Mouse (Mus musculus) hindbrain, postnatal 0 days (tissue): ENCODE data around the gene A930033H14Rik. TPM values are rescaled to one million over a fixed set of nuclear protein-coding genes. Genes with fewer than 3 reads are reported as not detected.
A peak's percentile ranks its signal among the peaks of the same experiment; 100 is the strongest.

Source experiments
- ATAC-seq: fragments of 200-750 bp; cut with Nextera tagmentation; 2 replicates; pipeline ENCODE4 v1.8.0; 2017; ENCODE audit warnings: mild to moderate bottlenecking, moderate TSS enrichment, moderate library complexity
- DNase-seq: peaks from one replicate; pipeline ENCODE4 v3.0.0-alpha.2; 2015; ENCODE audit warnings: low spot score
- H3K27ac ChIP-seq: fragments of 300-500 bp; sonication (generic); 2 replicates; pipeline ENCODE4 v1.5.1; 2014; ENCODE audit warnings: mild to moderate bottlenecking
- H3K27me3 ChIP-seq: fragments of 300-500 bp; sonication (generic); 2 replicates; pipeline ENCODE4 v1.6.1; 2014; ENCODE audit warnings: low read length, mixed read lengths; ENCODE audit not compliant: insufficient read depth
- H3K36me3 ChIP-seq: fragments of 300-500 bp; sonication (generic); 2 replicates; pipeline ENCODE4 v1.6.1; 2014; ENCODE audit warnings: low read length, mixed read lengths; ENCODE audit not compliant: insufficient read depth
- H3K4me1 ChIP-seq: fragments of 300-500 bp; sonication (generic); 2 replicates; pipeline ENCODE4 v1.6.1; 2014; ENCODE audit warnings: antibody characterized with exemption, low read length, mixed read lengths; ENCODE audit not compliant: insufficient read depth
- H3K4me2 ChIP-seq: fragments of 300-500 bp; sonication (generic); 2 replicates; pipeline ENCODE4 v1.6.1; 2014; ENCODE audit warnings: low read depth, mild to moderate bottlenecking, low read length, moderate library complexity, mixed read lengths
- H3K4me3 ChIP-seq: fragments of 300-500 bp; sonication (generic); 2 replicates; pipeline ENCODE4 v1.5.1; 2014; ENCODE audit warnings: low read length
- H3K9ac ChIP-seq: fragments of 300-500 bp; sonication (generic); replicated peaks from 2 replicates; pipeline ENCODE4 v1.6.1; 2014; ENCODE audit warnings: mild to moderate bottlenecking, low read length, moderate library complexity, mixed read lengths
- H3K9me3 ChIP-seq: fragments of 300-500 bp; sonication (generic); 2 replicates; pipeline ENCODE4 v1.6.1; 2016; ENCODE audit warnings: low read length, mixed read lengths
- CTCF ChIP-seq: IDR thresholded peaks from 2 replicates; pipeline ENCODE4 v1.5.1; 2016; ENCODE audit warnings: antibody characterized with exemption, control low read depth, low read depth
- WGBS: fragments of 180-500 bp; shearing (Covaris S2); extraction: QIAGEN DNeasy Blood & Tissue Kit; methylation state at CpG from one replicate; pipeline ENCODE4 v1.1.7; 2014; 5-methylcytosine and 5-hydroxymethylcytosine counted together
- polyA plus RNA-seq: library from polyadenylated mRNA; unstranded; fragments of >200 nt; fragmentation: Nextera tagmentation; extraction: Ambion mirVana; gene quantifications from 2 replicates; pipeline ENCODE4 v1.2.1, GENCODE M21; 2015
- total RNA-seq: library from RNA; depleted of rRNA; stranded (reverse); fragments of >200 nt; gene quantifications from 2 replicates; pipeline ENCODE4 v1.2.3, GENCODE M21; 2014

The A930033H14Rik gene
- total and polyA plus RNA-seq, 2 experiments from 2014 or later = 0.47 to 1.4 TPM

DNA sequence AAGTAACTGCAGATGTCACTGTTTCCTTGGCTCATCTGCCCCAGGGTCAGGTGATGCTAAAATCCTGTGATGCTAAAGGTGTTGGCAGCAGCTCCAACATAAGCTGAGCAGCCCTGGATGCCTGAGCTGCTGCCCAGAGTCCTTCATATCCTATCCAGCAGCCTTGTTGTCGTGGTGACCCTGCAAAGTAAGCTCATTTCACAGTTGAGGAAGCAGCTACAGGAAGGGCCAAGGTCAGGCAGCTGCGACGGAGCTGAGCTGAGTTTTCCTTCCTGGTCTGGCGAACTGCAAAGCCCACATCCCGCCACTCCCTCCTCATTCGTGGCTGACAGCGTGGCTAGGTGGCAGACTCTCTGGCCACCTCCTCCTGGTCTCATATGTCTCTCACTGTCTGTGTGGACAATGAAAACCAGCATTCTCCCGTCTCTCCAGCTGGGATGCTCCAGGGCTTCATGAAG, 41.5 kb upstream of the A930033H14Rik start:
- peaks cover 9% of the 10 kb centered on the region for H3K4me1 ChIP-seq
- peak overlapping the region; percentile 45; the same call in 1 of the 2 replicates for H3K27ac ChIP-seq
- H3K4me2 ChIP-seq = peak overlapping the region; percentile 8; the same call in 1 of the 2 replicates
- no peaks in the 10 kb centered on the region for H3K27me3 ChIP-seq
- peak; percentile 89 for ATAC-seq
- no peak for TF ChIP-seq CTCF
- peak; percentile 60 for DNase-seq
- H3K36me3 ChIP-seq = peaks cover 7% of the 10 kb centered on the region
- 6% methylated on average over 8 of the region's 8 CpGs for WGBS
- no peak overlapping the region for H3K4me3 ChIP-seq
- no peaks in the 10 kb centered on the region for H3K9me3 ChIP-seq
- no peak overlapping the region for H3K9ac ChIP-seq

DNA sequence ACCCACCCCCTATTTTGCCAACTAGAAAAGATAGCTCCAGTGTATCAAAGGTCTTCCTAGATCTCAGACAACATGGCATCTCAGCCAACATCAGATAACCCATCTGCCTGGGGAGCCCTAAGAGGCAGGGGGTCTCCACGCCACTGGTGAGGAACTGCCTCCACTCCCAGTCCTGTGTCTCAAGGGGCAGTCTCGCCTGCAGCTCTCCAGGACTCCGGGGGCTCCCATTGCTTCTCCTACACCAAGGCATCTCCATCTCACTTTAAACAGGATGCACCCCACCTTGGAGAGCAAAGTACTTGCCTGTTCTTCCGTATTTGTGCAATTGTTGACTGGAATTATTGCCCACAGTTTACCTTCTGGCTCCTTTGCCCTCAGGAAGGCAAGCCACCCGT, 40.8 kb upstream of the A930033H14Rik start:
- 65% methylated on average over 5 of the region's 5 CpGs for WGBS
- no peak for DNase-seq
- no peak overlapping the region for H3K4me2 ChIP-seq

DNA sequence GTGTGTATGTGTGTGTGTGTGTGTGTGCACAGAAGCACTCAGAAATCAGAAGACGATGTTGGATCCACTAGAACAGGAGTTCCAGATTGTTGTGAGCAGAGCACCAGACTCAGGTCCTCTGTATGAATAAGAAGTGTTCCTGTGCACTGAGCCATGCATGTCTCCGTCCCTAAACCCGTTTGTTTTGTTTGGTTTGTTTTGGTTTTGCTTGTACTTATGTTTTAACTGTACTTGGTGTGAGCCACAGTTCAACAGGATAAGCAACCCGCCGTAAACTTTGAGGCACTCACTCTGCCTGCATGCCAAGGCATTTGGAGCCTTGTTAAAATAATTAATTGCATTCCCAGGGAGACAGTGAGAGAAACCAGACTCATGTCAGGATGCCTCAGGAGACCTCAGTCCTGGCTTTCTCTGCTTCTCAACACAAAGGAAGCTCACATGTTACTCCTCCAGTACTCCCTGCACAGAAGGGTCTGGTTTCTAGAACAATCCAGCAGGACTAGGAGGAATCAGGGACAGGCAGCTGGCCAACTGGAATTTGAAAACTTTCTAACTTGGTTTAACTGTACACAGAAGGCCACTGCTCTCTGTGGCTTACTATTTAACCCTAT, 40.3 kb upstream of the A930033H14Rik start:
- Histone ChIP-seq H3K4me2 (no peak overlapping the region), H3K27me3 (no peaks in the 10 kb centered on the region), H3K27ac (peak overlapping the region; percentile 45; the same call in 1 of the 2 replicates), H3K4me3 (no peak overlapping the region), H3K9me3 (no peaks in the 10 kb centered on the region), H3K4me1 (peaks cover 9% of the 10 kb centered on the region), H3K9ac (no peak overlapping the region), H3K36me3 (peaks cover 7% of the 10 kb centered on the region)
- WGBS = 32% methylated on average over 5 of the region's 5 CpGs
- TF ChIP-seq CTCF = no peak
- ATAC-seq = no peak
- DNase-seq = no peak

More for the DNA sequence above, 40.8 kb upstream of the A930033H14Rik start:
- Histone ChIP-seq H3K27ac (peak overlapping the region; percentile 45; the same call in 1 of the 2 replicates), H3K36me3 (peaks cover 7% of the 10 kb centered on the region), H3K4me3 (no peak overlapping the region), H3K9me3 (no peaks in the 10 kb centered on the region), H3K9ac (no peak overlapping the region), H3K27me3 (no peaks in the 10 kb centered on the region), H3K4me1 (peaks cover 9% of the 10 kb centered on the region)
- no peak for TF ChIP-seq CTCF
- ATAC-seq = no peak

DNA sequence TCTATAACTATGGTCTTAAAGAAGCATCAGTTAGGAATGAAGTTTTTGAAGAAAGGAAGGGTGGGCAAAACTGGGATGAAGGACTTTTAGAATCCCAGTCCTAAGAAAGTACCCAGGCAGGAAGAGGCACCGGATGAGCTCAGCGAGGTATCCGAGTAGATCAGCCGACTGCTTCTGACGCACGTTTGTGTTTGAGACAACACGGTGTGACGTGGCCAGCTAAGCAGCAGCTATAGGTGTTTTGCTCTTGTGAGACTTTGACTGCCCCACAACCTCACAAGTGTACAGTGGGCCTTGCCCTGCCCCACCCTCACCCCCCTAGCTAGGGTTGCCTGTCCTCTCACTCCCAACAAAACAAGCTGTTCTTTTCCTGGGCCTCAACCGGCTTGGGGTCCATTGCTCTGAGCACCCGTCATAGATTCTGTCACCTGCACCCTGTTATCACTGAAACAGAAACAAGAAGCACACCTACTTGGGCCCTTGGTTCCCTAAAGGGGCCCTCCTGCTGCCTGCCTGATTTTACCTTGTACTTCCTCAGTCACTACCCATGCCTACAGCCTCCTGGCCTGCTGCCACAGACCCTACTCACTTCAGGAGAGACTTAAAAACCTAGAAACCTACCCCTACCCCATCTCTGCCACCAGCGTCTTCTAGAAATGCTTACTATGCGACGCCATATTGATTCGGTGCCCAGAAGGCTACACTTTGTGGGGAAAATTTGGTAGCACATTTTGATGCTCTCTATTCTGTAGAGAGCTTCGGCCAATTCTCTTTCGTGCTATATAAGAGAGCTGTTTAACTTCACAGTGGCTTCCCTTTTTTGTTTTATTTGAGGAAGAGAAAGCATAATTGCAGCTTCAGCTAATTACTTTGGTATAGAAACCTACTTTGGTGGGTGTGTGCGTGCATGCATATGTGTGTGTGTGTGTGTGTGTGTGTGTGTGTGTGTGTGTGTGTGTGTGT, 39.5 kb upstream of the A930033H14Rik start:
- no peak overlapping the region for H3K4me2 ChIP-seq
- H3K4me3 ChIP-seq = no peak overlapping the region
- no peak for ATAC-seq
- peaks cover 7% of the 10 kb centered on the region for H3K36me3 ChIP-seq
- DNase-seq = no peak
- no peak for TF ChIP-seq CTCF
- peaks cover 9% of the 10 kb centered on the region for H3K4me1 ChIP-seq
- H3K27ac ChIP-seq = 0 out of 2 replicates have a peak overlapping the region, but pooled peaks have one; percentile 26
- no peaks in the 10 kb centered on the region for H3K27me3 ChIP-seq
- H3K9me3 ChIP-seq = no peaks in the 10 kb centered on the region
- H3K9ac ChIP-seq = no peak overlapping the region
- WGBS = 90% methylated on average over 17 of the region's 17 CpGs

DNA sequence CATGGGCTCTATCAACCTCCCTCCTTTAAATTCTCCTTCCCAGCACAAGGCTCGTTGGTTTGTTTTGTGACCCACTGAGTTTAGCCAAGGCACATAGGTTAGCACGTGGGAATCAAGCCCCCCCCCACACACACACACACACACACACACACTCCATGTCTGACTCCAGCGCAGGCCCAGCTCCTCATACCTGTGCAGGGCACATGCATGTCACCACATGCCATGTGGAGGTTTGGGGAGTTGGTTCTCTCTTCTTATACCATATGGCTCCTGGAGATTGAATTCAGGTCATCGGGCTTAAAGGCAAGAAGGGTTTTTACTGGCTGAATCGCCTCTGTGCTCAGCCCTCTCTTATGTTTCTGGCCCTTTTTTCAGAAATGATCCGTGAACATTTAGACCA, 38.4 kb upstream of the A930033H14Rik start:
- DNase-seq = no peak
- Histone ChIP-seq H3K4me3 (no peak overlapping the region), H3K4me2 (no peak overlapping the region), H3K36me3 (peaks cover 7% of the 10 kb centered on the region), H3K27me3 (no peaks in the 10 kb centered on the region), H3K27ac (no peak overlapping the region), H3K9ac (no peak overlapping the region), H3K4me1 (peaks cover 9% of the 10 kb centered on the region), H3K9me3 (no peaks in the 10 kb centered on the region)
- WGBS = 94% methylated on average over 6 of the region's 6 CpGs
- TF ChIP-seq CTCF = no peak
- ATAC-seq = no peak

DNA sequence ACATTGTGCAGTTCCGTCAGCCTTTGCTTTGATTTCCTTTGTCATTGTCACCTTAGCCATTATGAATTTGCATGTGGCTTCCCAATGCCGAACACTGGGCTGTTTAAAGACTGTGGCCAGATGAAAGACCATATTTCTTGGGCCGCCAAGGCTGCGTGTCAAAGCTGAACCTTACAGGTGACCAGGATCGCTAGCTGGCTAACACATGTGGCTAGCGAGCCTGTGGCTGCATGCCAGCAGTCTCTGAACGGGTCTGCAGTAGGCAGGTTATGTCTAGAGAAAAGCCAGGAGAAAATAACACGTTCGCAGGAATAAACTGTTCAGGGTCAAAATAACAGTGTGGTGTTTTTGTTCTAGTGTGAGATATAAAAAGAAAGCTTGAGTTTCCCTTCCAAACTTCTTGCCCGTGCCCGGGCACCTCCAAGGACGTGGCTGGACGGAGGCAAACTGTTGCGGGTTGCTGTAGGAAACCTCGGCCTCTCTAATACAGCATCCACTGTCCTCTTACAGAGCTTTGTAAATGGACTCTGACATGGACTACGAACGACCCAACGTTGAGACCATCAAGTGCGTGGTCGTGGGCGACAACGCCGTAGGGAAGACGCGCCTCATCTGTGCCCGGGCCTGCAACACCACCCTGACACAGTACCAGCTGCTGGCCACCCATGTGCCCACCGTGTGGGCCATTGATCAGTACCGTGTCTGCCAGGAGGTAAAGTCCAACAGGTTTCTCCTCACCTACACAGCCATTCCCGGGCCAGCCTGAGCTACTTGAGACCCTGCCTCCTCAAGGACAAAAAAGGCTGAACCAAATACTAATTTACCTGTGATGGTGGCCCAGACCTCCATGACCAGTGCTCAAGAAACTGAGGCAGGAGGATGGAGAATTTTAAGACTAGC, 35.6 kb upstream of the A930033H14Rik start:
- Histone ChIP-seq H3K9ac (no peak overlapping the region), H3K27ac (no peak overlapping the region), H3K4me1 (no peaks in the 10 kb centered on the region; the same call in 1 of the 2 replicates), H3K4me3 (no peak overlapping the region), H3K4me2 (no peak overlapping the region), H3K36me3 (peaks cover 7% of the 10 kb centered on the region), H3K27me3 (no peaks in the 10 kb centered on the region), H3K9me3 (no peaks in the 10 kb centered on the region)
- DNase-seq (no peak), ATAC-seq (no peak)
- WGBS = 90% methylated on average over 29 of the region's 29 CpGs
- no peak for TF ChIP-seq CTCF
